Mouse (Mus musculus): ENCODE measurements around the gene Psmd9.
A peak's percentile ranks its signal among the peaks of the same experiment; 100 is the strongest.
"Not testable (repeated sequence)": the region's sequence is repeated elsewhere in the genome, so short reads cannot be mapped to it uniquely, and the experiment has no call there.

The Psmd9 gene

GRCm38 (mm10) chr5:123195500-123196000 is 26.3 kb downstream of the Psmd9 start:
- DNase-seq, result no peak

- DNase-seq, result no peak
These were observed 27.5 kb downstream of the Psmd9 start for GRCm38 (mm10) chr5:123196746-123197145.

GRCm38 (mm10) chr5:123198523-123198922 is 29.3 kb downstream of the Psmd9 start:
- DNase-seq, result no peak

- not testable (repeated sequence) for DNase-seq
These were observed 31.8 kb downstream of the Psmd9 start for GRCm38 (mm10) chr5:123200816-123201522.

- no peak for DNase-seq
These were observed 32.3 kb downstream of the Psmd9 start for GRCm38 (mm10) chr5:123201523-123201892.

GRCm38 (mm10) chr5:123201987-123202386 is 32.8 kb downstream of the Psmd9 start:
- no peak for DNase-seq

- not testable (repeated sequence) for DNase-seq
These were observed 33.6 kb downstream of the Psmd9 start for GRCm38 (mm10) chr5:123202771-123203170.

- not testable (repeated sequence) for DNase-seq
These were observed 34.4 kb downstream of the Psmd9 start for GRCm38 (mm10) chr5:123203591-123203990.

- DNase-seq, result not testable (repeated sequence)
These were observed 53.3 kb downstream of the Psmd9 start for GRCm38 (mm10) chr5:123222346-123223050.

- no peak for DNase-seq
These were observed 53.8 kb downstream of the Psmd9 start for GRCm38 (mm10) chr5:123223051-123223410.

- not testable (repeated sequence) for DNase-seq
These were observed 54.6 kb downstream of the Psmd9 start for GRCm38 (mm10) chr5:123223861-123224260.

- DNase-seq, result no peak
These were observed 57.6 kb downstream of the Psmd9 start for GRCm38 (mm10) chr5:123226851-123227250.

GRCm38 (mm10) chr5:123227762-123228523 is 58.7 kb downstream of the Psmd9 start:
- DNase-seq, result peak; percentile 98

GRCm38 (mm10) chr5:123228524-123228922 is 59.3 kb downstream of the Psmd9 start:
- no peak for DNase-seq

- DNase-seq, result no peak
These were observed 60.1 kb downstream of the Psmd9 start for GRCm38 (mm10) chr5:123229296-123229695.

- DNase-seq, result no peak
These were observed 63.0 kb downstream of the Psmd9 start for GRCm38 (mm10) chr5:123232180-123232579.

- peak; percentile 58 for DNase-seq
These were observed 66.5 kb downstream of the Psmd9 start for GRCm38 (mm10) chr5:123235731-123236130.

GRCm38 (mm10) chr5:123236426-123236825 is 67.2 kb downstream of the Psmd9 start:
- DNase-seq, result no peak

- peak; percentile 27 for DNase-seq
These were observed 70.3 kb downstream of the Psmd9 start for GRCm38 (mm10) chr5:123239501-123239900.

- DNase-seq, result peak; percentile 66
These were observed 76.3 kb downstream of the Psmd9 start for GRCm38 (mm10) chr5:123245518-123245917.

- no peak for DNase-seq
These were observed 82.2 kb downstream of the Psmd9 start for GRCm38 (mm10) chr5:123251390-123251789.

GRCm38 (mm10) chr5:123251834-123252233 is 82.6 kb downstream of the Psmd9 start, which contains the start of gene Wdr66:
TSS of gene Wdr66 (plus strand) at chr5:123252102.
- DNase-seq, result peak; percentile 95
